8 mouse cellular contexts compared by ENCODE assay signal in the genomic region with DNA sequence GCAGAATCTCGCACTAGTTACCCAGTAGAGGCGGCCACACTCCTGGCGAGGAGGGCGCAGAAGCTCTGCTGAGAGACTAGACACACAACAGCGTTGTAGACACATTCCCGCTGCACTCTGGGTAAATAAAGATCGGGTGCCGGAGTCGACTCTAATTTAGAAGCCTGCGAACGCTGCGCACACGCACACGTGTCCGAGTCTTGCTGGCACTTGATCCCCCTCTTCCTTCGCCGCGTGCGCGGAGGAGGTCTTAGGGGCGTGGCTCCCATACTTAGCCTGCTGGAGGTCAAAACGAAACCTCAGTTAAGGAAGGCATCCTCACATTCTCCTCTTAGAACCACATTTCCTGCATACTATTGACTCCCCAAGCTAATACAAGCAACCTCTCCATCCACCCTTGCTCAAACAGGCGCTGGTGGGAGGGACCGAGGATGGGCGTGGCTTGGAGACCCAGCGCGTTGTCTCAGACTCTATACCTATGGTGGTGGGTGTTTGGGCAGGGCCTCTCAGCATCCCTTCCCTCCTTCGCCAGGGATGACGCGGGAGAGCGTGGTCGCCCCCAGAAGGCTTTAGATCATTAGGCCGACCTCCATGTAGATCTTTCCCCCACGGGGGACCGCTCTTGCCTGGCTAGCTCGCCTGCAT. TPM values are rescaled to one million over a fixed set of nuclear protein-coding genes. Genes with fewer than 3 reads are reported as not detected.
DNase-seq lines count a peak whose midpoint lies in the region; ATAC-seq and TF ChIP-seq lines count a peak whose summit lies in the region.

No protein-coding gene starts in this region.

- H3K9me3 ChIP-seq in embryonic facial prominence, embryonic 12.5 days, result no peaks in the 10 kb centered on the region
- H3K9me3 ChIP-seq in limb, embryonic 12.5 days, result no peaks in the 10 kb centered on the region
- no peaks in the 10 kb centered on the region for H3K9me3 ChIP-seq in midbrain, embryonic 15.5 days
- H3K9me3 ChIP-seq in stomach, embryonic 14.5 days (ENCODE audit: control insufficient read depth, low read depth, low read length), result no peaks in the 10 kb centered on the region

- peak; percentile 38; the same call in 1 of the 2 replicates for ATAC-seq in embryonic facial prominence, embryonic 12.5 days (ENCODE audit: insufficient number of reproducible peaks, insufficient read depth, low FRiP score, low TSS enrichment)
- peak; percentile 29; the same call in 1 of the 2 replicates for ATAC-seq in limb, embryonic 12.5 days (ENCODE audit: insufficient number of reproducible peaks, insufficient read depth, low FRiP score, low TSS enrichment, low read depth)
- ATAC-seq in midbrain, embryonic 15.5 days (replicated peaks), result peak; percentile 72
- no peak for ATAC-seq in stomach, embryonic 14.5 days (ENCODE audit: insufficient number of reproducible peaks, insufficient read depth, low FRiP score, low read depth)

- H3K9ac ChIP-seq in embryonic facial prominence, embryonic 12.5 days, result peak overlapping the region; percentile 28; the same call in 1 of the 2 replicates
- H3K9ac ChIP-seq in limb, embryonic 12.5 days (replicated peaks), result 0 out of 2 replicates have a peak overlapping the region, but pooled peaks have one; percentile 18
- H3K9ac ChIP-seq in midbrain, embryonic 15.5 days, result peak overlapping the region; percentile 63
- H3K9ac ChIP-seq in stomach, embryonic 14.5 days (replicated peaks; ENCODE audit: low read depth, low read length), result no peak overlapping the region

- WGBS in embryonic facial prominence, embryonic 12.5 days, result under 1% methylated on average over 36 of the region's 36 CpGs
- WGBS in kidney, adult 2 months, result under 1% methylated on average over 36 of the region's 36 CpGs
- under 1% methylated on average over 36 of the region's 36 CpGs for WGBS in limb, embryonic 12.5 days
- WGBS in midbrain, embryonic 15.5 days, result under 1% methylated on average over 36 of the region's 36 CpGs
- WGBS in stomach, embryonic 14.5 days, result under 1% methylated on average over 36 of the region's 36 CpGs

- peak; percentile 65 for DNase-seq in urinary bladder, postnatal 14 days (ENCODE audit: low spot score)
- DNase-seq in urinary bladder, adult 2 months (ENCODE audit: low spot score), result no peak
- DNase-seq in heart, adult 18-20 months, result peak; percentile 78 to 82
- peak; percentile 64 for DNase-seq in kidney, adult 2 months

- peak overlapping the region; percentile 44 for H3K4me3 ChIP-seq in embryonic facial prominence, embryonic 12.5 days
- peak overlapping the region; percentile 59 for H3K4me3 ChIP-seq in kidney, adult 2 months (ENCODE audit: insufficient read depth, low read depth, low read length)
- H3K4me3 ChIP-seq in limb, embryonic 12.5 days (replicated peaks), result peak overlapping the region; percentile 51
- peak overlapping the region; percentile 59 for H3K4me3 ChIP-seq in midbrain, embryonic 15.5 days
- peak overlapping the region; percentile 42 for H3K4me3 ChIP-seq in stomach, embryonic 14.5 days (ENCODE audit: low read depth, low read length)

- no peak overlapping the region for H3K27ac ChIP-seq in embryonic facial prominence, embryonic 12.5 days
- peak overlapping the region; percentile 25; the same call in 1 of the 2 replicates for H3K27ac ChIP-seq in kidney, adult 2 months (ENCODE audit: insufficient read depth, low read depth, low read length)
- H3K27ac ChIP-seq in limb, embryonic 12.5 days, result no peak overlapping the region
- H3K27ac ChIP-seq in midbrain, embryonic 15.5 days, result 0 out of 2 replicates have a peak overlapping the region, but pooled peaks have one; percentile 39
- H3K27ac ChIP-seq in stomach, embryonic 14.5 days (ENCODE audit: low read length), result no peak overlapping the region

- no peak for TF ChIP-seq CTCF in kidney, adult 2 months (conservative IDR thresholded peaks at IDR 0.05; ENCODE audit: insufficient read depth, insufficient read length, low read depth, low read length)

- TF ChIP-seq POLR2A in kidney, adult 2 months (IDR thresholded peaks at IDR 0.05; ENCODE audit: low read depth, low read length), result no peak

- peak overlapping the region; percentile 92 for H3K4me2 ChIP-seq in embryonic facial prominence, embryonic 12.5 days (replicated peaks)
- peak overlapping the region; percentile 92 for H3K4me2 ChIP-seq in limb, embryonic 12.5 days
- peak overlapping the region; percentile 98 for H3K4me2 ChIP-seq in midbrain, embryonic 15.5 days
- peak overlapping the region; percentile 89 for H3K4me2 ChIP-seq in stomach, embryonic 14.5 days (replicated peaks; ENCODE audit: low read depth, low read length)

- no peaks in the 10 kb centered on the region for H3K36me3 ChIP-seq in embryonic facial prominence, embryonic 12.5 days
- H3K36me3 ChIP-seq in kidney, adult 2 months (ENCODE audit: control insufficient read depth, insufficient read depth, low read length), result no peaks in the 10 kb centered on the region
- H3K36me3 ChIP-seq in limb, embryonic 12.5 days, result no peaks in the 10 kb centered on the region
- H3K36me3 ChIP-seq in midbrain, embryonic 15.5 days (replicated peaks), result no peaks in the 10 kb centered on the region
- no peaks in the 10 kb centered on the region for H3K36me3 ChIP-seq in stomach, embryonic 14.5 days (ENCODE audit: control insufficient read depth, insufficient read depth, low read length)

- H3K4me1 ChIP-seq in embryonic facial prominence, embryonic 12.5 days, result peaks cover 45% of the 10 kb centered on the region
- H3K4me1 ChIP-seq in kidney, adult 2 months (ENCODE audit: control insufficient read depth, insufficient read depth, low read length), result peaks cover 4% of the 10 kb centered on the region; the same call in 1 of the 2 replicates
- peaks cover 52% of the 10 kb centered on the region for H3K4me1 ChIP-seq in limb, embryonic 12.5 days (replicated peaks)
- H3K4me1 ChIP-seq in midbrain, embryonic 15.5 days, result peaks cover 59% of the 10 kb centered on the region
- H3K4me1 ChIP-seq in stomach, embryonic 14.5 days (ENCODE audit: control insufficient read depth, insufficient read depth, low read length), result peaks cover 30% of the 10 kb centered on the region

- peaks cover 76% of the 10 kb centered on the region for H3K27me3 ChIP-seq in embryonic facial prominence, embryonic 12.5 days
- no peaks in the 10 kb centered on the region; the same call in 1 of the 2 replicates for H3K27me3 ChIP-seq in kidney, adult 2 months (replicated peaks; ENCODE audit: control insufficient read depth, insufficient read depth, low read length)
- H3K27me3 ChIP-seq in limb, embryonic 12.5 days, result peaks cover 92% of the 10 kb centered on the region
- peaks cover 82% of the 10 kb centered on the region for H3K27me3 ChIP-seq in midbrain, embryonic 15.5 days (replicated peaks)
- H3K27me3 ChIP-seq in stomach, embryonic 14.5 days (ENCODE audit: control insufficient read depth, insufficient read depth, low read length), result peaks cover 45% of the 10 kb centered on the region

RNA-seq across cellular contexts. Expression of a gene that starts 0.5 kb away (rescaled TPM):
- polyA plus RNA-seq in urinary bladder, adult 2 months (2012; rRNA removed), result 1.2 TPM in 2 replicates
- 0.14 and 0.23 TPM in 2 replicates for polyA plus RNA-seq in embryonic facial prominence, embryonic 12.5 days (2016; fragmentation: Nextera tagmentation; extraction: Ambion mirVana)
- total RNA-seq in heart, adult 18-20 months (2021), result not detected
- 0.34 and 0.49 TPM in 2 replicates for polyA plus RNA-seq in kidney, adult 2 months (2012; rRNA removed)
- 0.22 TPM in 1 of 2 replicates, not detected in the other for polyA plus RNA-seq in limb, embryonic 12.5 days (2016; fragmentation: Nextera tagmentation; extraction: Ambion mirVana)
- polyA plus RNA-seq in midbrain, embryonic 15.5 days (2015; fragmentation: Nextera tagmentation; extraction: Ambion mirVana), result 1.8 TPM in 2 replicates
- polyA plus RNA-seq in stomach, embryonic 14.5 days (2014; fragmentation: Nextera tagmentation; extraction: Ambion mirVana), result 0.18 TPM in 1 of 2 replicates, not detected in the other

RNA-seq across cellular contexts. Expression of a gene that starts 2.2 kb away (rescaled TPM):
- polyA plus RNA-seq in urinary bladder, adult 2 months (2012; rRNA removed), result 1.1 and 1.5 TPM in 2 replicates
- polyA plus RNA-seq in embryonic facial prominence, embryonic 12.5 days (2016; fragmentation: Nextera tagmentation; extraction: Ambion mirVana), result 1.6 and 2.5 TPM in 2 replicates
- total RNA-seq in heart, adult 18-20 months (2021), result 1 to 10 TPM; 1.2 to 1.3 TPM
- polyA plus RNA-seq in kidney, adult 2 months (2012; rRNA removed), result 1.2 and 1.4 TPM in 2 replicates
- polyA plus RNA-seq in limb, embryonic 12.5 days (2016; fragmentation: Nextera tagmentation; extraction: Ambion mirVana), result 1.9 and 2.5 TPM in 2 replicates
- 0.27 TPM in 2 replicates for polyA plus RNA-seq in midbrain, embryonic 15.5 days (2015; fragmentation: Nextera tagmentation; extraction: Ambion mirVana)
- 0.84 and 1.0 TPM in 2 replicates for polyA plus RNA-seq in stomach, embryonic 14.5 days (2014; fragmentation: Nextera tagmentation; extraction: Ambion mirVana)

RNA-seq across cellular contexts. Expression of a gene that starts 15.6 kb away (rescaled TPM):
- polyA plus RNA-seq in urinary bladder, adult 2 months (2012; rRNA removed), result 27.4 and 28.7 TPM in 2 replicates
- polyA plus RNA-seq in embryonic facial prominence, embryonic 12.5 days (2016; fragmentation: Nextera tagmentation; extraction: Ambion mirVana), result 8.6 and 9.0 TPM in 2 replicates
- total RNA-seq in heart, adult 18-20 months (2021), result 1 to 10 TPM; 8.7 to 9.1 TPM
- 23.4 and 25.9 TPM in 2 replicates for polyA plus RNA-seq in kidney, adult 2 months (2012; rRNA removed)
- 8.8 and 8.9 TPM in 2 replicates for polyA plus RNA-seq in limb, embryonic 12.5 days (2016; fragmentation: Nextera tagmentation; extraction: Ambion mirVana)
- polyA plus RNA-seq in midbrain, embryonic 15.5 days (2015; fragmentation: Nextera tagmentation; extraction: Ambion mirVana), result 3.3 and 3.9 TPM in 2 replicates
- 10.6 and 12.5 TPM in 2 replicates for polyA plus RNA-seq in stomach, embryonic 14.5 days (2014; fragmentation: Nextera tagmentation; extraction: Ambion mirVana)

RNA-seq across cellular contexts. Expression of a gene that starts 28.8 kb away (rescaled TPM):
- 78.8 and 88.8 TPM in 2 replicates for polyA plus RNA-seq in urinary bladder, adult 2 months (2012; rRNA removed)
- polyA plus RNA-seq in embryonic facial prominence, embryonic 12.5 days (2016; fragmentation: Nextera tagmentation; extraction: Ambion mirVana), result 128 TPM in 2 replicates
- total RNA-seq in heart, adult 18-20 months (2021), result 100 to 1,000 TPM; 130 to 138 TPM
- 175 and 213 TPM in 2 replicates for polyA plus RNA-seq in kidney, adult 2 months (2012; rRNA removed)
- polyA plus RNA-seq in limb, embryonic 12.5 days (2016; fragmentation: Nextera tagmentation; extraction: Ambion mirVana), result 134 and 135 TPM in 2 replicates
- 93.4 and 110 TPM in 2 replicates for polyA plus RNA-seq in midbrain, embryonic 15.5 days (2015; fragmentation: Nextera tagmentation; extraction: Ambion mirVana)
- polyA plus RNA-seq in stomach, embryonic 14.5 days (2014; fragmentation: Nextera tagmentation; extraction: Ambion mirVana), result 136 and 150 TPM in 2 replicates

RNA-seq across cellular contexts. Expression of a gene that starts 35.5 kb away (rescaled TPM):
- 0.43 TPM in 1 of 2 replicates, not detected in the other for polyA plus RNA-seq in urinary bladder, adult 2 months (2012; rRNA removed)
- polyA plus RNA-seq in embryonic facial prominence, embryonic 12.5 days (2016; fragmentation: Nextera tagmentation; extraction: Ambion mirVana), result 0.82 and 2.0 TPM in 2 replicates
- total RNA-seq in heart, adult 18-20 months (2021), result not detected
- polyA plus RNA-seq in kidney, adult 2 months (2012; rRNA removed), result 0.38 TPM in 1 of 2 replicates, not detected in the other
- polyA plus RNA-seq in limb, embryonic 12.5 days (2016; fragmentation: Nextera tagmentation; extraction: Ambion mirVana), result 0.68 and 1.5 TPM in 2 replicates
- 0.86 and 3.1 TPM in 2 replicates for polyA plus RNA-seq in midbrain, embryonic 15.5 days (2015; fragmentation: Nextera tagmentation; extraction: Ambion mirVana)
- 1.8 TPM in 1 of 2 replicates, not detected in the other for polyA plus RNA-seq in stomach, embryonic 14.5 days (2014; fragmentation: Nextera tagmentation; extraction: Ambion mirVana)

Comparison
In these comparisons a context has a peak if more than half of its experiments do, and no peak if none do; other contexts are left out.
1. H3K27ac ChIP-seq: peak in kidney, adult 2 months (single experiment) and midbrain, embryonic 15.5 days (single experiment); none in embryonic facial prominence, embryonic 12.5 days (single experiment), limb, embryonic 12.5 days (single experiment) and stomach, embryonic 14.5 days (single experiment).
2. Peak in every context shown above with its lines, with median percentiles within 50 percentile points of each other: H3K4me2 ChIP-seq and H3K4me3 ChIP-seq.